Mouse (Mus musculus): ENCODE results near the gene Fdxr.

The Fdxr gene

DNA sequence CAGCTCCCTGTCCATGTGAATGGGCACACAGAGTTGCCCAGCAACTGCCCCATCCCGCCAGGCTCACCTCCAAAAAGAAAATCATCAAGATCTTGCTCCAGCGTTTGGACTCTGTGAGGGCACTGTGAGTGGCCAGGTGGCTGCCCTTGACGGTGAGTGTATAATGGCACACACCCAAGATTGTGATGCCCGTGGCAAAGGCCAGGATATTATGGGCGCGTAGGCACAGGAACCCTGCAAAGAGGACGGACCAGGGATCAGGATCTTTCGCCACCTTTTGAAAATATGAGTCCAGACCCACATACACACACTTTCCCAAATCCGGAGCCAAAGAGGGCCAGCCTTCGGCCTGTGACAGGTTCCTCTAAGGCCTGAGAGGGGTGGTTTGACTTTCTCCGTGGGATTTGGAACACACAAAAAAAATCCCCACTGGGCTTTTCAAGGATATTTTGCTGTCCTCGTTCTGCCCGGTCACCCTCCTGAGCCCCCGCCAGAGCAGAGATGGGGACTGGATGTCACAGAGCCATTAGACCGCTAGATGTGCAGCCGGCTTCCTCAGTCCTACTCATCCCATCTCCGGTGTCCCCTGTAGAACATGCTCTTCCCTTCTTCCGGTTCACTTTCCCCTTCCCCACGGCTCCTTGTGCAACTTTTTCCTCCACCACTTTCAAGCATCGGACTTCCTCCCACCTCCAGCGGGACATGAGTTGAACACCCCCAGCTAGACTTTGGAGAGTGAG lies 19.8 kb upstream of the Fdxr start:
- no peak for TF ChIP-seq GATA4 (IDR thresholded peaks at IDR 0.05; ENCODE audit: insufficient replicate concordance, low read length)

- TF ChIP-seq GATA4 (IDR thresholded peaks at IDR 0.05; ENCODE audit: insufficient replicate concordance, low read length) = no peak
These were observed 19.1 kb upstream of the Fdxr start for GRCm38 (mm10) chr11:115295939-115296338.

- TF ChIP-seq GATA4 (IDR thresholded peaks at IDR 0.05; ENCODE audit: insufficient replicate concordance, low read length) = no peak
These were observed 16.0 kb upstream of the Fdxr start for GRCm38 (mm10) chr11:115292631-115293375.

- no peak for TF ChIP-seq GATA4 (IDR thresholded peaks at IDR 0.05; ENCODE audit: insufficient replicate concordance, low read length)
These were observed 14.7 kb upstream of the Fdxr start for GRCm38 (mm10) chr11:115291503-115291902.

GRCm38 (mm10) chr11:115290919-115291318 lies 14.1 kb upstream of the Fdxr start:
- TF ChIP-seq GATA4 (IDR thresholded peaks at IDR 0.05; ENCODE audit: insufficient replicate concordance, low read length) = no peak

DNA sequence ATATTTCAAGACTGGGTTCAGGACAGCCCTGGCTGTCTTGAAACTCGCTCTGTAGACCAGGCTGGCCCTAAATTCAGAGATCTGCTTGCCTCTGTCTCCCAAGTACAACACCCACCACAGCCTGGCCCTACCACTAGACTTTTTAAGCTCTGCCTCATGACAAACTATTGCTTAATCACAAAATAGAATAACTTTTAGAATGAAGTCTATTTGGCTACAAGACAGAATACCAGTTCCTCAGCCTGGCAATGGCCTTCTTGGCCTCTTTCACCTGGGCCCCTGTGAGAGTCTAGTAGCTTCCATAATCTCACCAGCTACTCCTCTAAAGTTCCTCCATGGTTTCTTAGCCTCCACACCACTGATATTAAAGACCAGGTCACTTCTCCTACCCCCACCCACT lies 13.5 kb upstream of the Fdxr start:
- no peak for TF ChIP-seq GATA4 (IDR thresholded peaks at IDR 0.05; ENCODE audit: insufficient replicate concordance, low read length)

DNA sequence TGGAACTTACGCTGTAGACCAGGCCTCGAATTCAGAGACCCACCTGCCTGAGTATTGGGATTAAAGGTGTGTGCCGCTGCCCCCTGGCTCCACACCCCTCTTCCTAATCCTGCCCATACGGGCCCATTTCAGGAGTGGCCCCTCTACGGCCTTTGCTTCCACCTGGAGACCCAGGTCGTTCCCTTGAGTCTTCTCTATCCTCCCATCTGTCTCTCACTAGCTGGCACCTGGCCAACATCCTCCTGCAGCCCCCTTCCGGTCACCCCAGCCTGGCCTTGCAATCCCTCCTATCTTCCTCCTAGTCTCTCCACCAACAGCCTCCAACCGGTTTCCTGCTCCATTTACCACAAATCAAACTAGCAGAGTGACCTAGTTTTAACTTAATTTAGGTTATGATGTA lies 13.0 kb upstream of the Fdxr start:
- TF ChIP-seq GATA4 (IDR thresholded peaks at IDR 0.05; ENCODE audit: insufficient replicate concordance, low read length) = no peak

DNA sequence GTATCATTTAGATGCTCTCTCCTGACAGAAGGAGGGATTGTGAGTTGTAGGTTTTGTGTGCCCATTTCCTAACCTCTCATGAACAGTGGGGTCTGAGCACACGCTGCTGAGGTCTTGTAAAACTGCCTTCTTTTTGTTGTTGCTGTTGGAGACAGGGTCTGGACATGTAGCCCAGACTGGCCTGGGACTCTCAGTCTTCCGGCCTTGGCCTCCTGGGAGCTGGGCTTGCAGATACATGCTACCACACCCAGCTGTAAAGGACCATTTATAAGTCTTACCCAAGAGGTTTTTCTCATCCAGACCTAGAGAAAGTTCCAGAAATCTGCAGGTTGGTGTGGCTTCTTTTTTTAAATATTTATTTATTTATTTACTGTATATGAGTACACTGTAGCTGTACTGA lies 11.5 kb upstream of the Fdxr start:
- no peak for TF ChIP-seq GATA4 (IDR thresholded peaks at IDR 0.05; ENCODE audit: insufficient replicate concordance, low read length)

- no peak for TF ChIP-seq GATA4 (IDR thresholded peaks at IDR 0.05; ENCODE audit: insufficient replicate concordance, low read length)
These were observed 10.5 kb upstream of the Fdxr start for GRCm38 (mm10) chr11:115287386-115287785.

DNA sequence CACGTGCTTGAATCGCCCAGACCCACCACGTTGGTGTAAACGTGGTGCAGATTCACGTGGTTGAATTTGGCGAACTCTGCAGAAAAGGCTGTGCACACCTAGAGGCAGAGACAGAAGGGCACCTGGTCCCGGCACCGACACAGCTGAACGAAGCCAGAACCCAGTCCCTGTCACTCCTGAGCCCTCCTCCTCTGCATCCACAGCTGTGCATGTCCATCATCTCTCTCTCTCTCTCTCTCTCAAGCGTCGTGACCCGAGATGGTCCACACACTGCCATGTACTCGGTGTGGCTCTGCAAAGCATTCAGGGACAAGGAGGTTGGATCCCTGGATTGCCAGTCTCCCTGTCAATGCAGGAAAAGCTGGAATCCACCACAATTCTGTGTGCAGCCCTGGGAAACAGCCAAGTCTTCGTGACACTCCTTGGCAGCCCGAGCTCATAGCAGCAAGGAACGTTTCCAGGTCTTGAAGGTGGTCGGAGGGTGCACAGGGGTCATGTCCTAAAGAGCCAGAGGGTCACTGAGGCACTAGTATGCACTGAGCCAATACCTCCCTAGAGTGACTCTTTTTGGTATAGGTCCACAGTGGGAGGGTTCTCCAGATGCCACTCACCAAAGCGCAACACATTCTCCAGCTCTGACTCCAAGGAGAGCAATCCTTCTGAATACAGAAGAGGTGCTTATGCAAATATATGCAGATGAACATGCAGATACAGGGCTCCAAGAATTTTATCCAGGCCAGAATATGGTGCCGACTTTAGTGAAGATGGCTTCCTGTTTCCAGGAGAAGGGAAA lies 9.5 kb upstream of the Fdxr start:
- no peak for TF ChIP-seq GATA4 (IDR thresholded peaks at IDR 0.05; ENCODE audit: insufficient replicate concordance, low read length)

GRCm38 (mm10) chr11:115285282-115285681 lies 8.4 kb upstream of the Fdxr start:
- no peak for TF ChIP-seq GATA4 (IDR thresholded peaks at IDR 0.05; ENCODE audit: insufficient replicate concordance, low read length)

DNA sequence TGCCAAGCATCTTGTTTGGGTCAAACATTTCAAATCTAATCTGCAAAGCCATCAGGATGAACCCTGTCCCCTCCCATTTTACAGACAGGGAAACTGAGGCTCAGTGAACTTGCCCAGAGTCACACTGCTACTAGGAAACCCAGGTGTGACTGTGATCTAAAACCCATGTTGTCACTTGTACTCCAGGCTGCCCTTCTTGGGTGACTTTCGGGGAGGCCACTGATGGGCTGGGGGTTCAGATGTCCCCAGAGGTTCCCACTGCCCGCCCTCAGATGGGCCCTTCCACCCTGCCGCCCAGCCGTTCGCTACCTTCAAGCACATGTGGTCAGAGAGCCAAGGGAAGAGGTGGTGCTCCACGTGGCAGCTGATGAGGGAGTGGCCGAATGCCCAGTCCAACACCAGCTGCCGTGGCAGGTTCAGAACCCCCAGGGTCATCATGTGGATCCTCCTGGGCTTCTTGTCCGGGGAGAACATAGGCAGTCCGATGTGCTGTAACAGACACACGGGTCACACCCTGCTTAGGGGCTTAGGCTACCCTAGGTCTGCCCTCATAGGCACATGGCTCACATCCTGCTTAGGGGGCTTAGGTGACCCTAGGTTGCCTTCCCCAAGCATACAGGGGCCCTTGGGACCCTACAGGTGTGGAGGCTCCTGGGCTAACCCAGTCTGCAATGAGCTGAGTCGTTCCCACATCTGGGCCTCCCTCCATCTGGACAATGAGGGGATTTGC lies 7.2 kb upstream of the Fdxr start:
- no peak for TF ChIP-seq GATA4 (IDR thresholded peaks at IDR 0.05; ENCODE audit: insufficient replicate concordance, low read length)

GRCm38 (mm10) chr11:115283486-115283765 lies 6.6 kb upstream of the Fdxr start:
- TF ChIP-seq GATA4 (IDR thresholded peaks at IDR 0.05; ENCODE audit: insufficient replicate concordance, low read length) = no peak

- no peak for TF ChIP-seq GATA4 (IDR thresholded peaks at IDR 0.05; ENCODE audit: insufficient replicate concordance, low read length)
These were observed 6.1 kb upstream of the Fdxr start for GRCm38 (mm10) chr11:115282723-115283485.

DNA sequence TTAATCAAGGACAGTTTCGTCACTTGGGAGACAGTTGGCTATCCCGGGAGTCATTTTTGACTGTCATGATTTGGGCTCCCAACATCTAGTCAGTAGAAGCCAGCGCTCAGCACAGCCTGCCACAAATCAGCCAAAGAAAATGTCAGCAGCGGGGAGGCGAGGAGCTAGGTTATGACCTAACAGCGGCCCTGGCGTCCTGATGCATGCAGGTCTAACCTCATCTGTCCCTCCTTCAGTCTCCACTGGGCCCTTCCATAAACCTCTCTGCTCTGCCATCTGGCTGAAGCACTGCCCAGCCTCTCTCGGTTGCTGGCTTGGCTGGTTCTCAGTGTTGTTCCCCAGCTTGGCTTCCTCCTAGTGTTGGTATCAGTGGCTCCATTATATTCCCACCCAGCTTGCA lies 5.4 kb upstream of the Fdxr start:
- TF ChIP-seq GATA4 (IDR thresholded peaks at IDR 0.05; ENCODE audit: insufficient replicate concordance, low read length) = no peak
